Mouse (Mus musculus): Measurements from ENCODE around the gene Echdc3.

Echdc3 gene

GRCm38 (mm10) chr2:6238244-6238643 lies 25.4 kb upstream of the Echdc3 start:
- Histone ChIP-seq H3K36me3 (ENCODE audit: control insufficient read depth, insufficient read depth, low read length, poor library complexity, severe bottlenecking) (no peaks in the 10 kb centered on the region), H3K27me3 (ENCODE audit: control insufficient read depth, insufficient read depth, low read length, poor library complexity, severe bottlenecking) (no peaks in the 10 kb centered on the region)
- no peak for DNase-seq (ENCODE audit: low read depth, low spot score)

DNA sequence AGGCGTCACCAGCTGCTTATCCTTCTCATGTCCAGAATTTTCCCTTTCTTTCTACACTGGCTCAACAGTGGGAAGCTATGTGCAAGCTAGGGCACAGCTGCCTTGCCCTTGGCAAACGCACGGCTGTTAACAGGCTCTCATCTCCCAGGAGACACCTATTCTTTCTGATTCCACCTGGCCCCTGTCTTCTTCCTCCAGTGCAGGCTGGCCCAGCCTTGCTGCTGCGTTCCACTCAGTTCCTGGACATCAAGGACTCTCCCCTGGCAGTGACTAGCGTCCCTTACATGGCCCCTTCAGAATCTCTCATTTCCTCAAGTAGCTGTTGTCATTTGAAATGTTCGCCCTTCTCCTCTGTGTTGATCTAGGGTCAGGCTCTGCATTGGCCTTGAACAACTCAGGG lies 20.5 kb upstream of the Echdc3 start:
- DNase-seq (ENCODE audit: low read depth, low spot score) = no peak
- Histone ChIP-seq H3K27me3 (ENCODE audit: control insufficient read depth, insufficient read depth, low read length, poor library complexity, severe bottlenecking) (no peaks in the 10 kb centered on the region), H3K36me3 (ENCODE audit: control insufficient read depth, insufficient read depth, low read length, poor library complexity, severe bottlenecking) (no peaks in the 10 kb centered on the region)

- H3K27me3 ChIP-seq (ENCODE audit: control insufficient read depth, insufficient read depth, low read length, poor library complexity, severe bottlenecking) = no peaks in the 10 kb centered on the region
- no peak for DNase-seq (ENCODE audit: low read depth, low spot score)
Measured at GRCm38 (mm10) chr2:6232755-6233154, 19.9 kb upstream of the Echdc3 start.

GRCm38 (mm10) chr2:6230865-6231264 lies 18.0 kb upstream of the Echdc3 start:
- DNase-seq (ENCODE audit: low read depth, low spot score) = no peak
- no peaks in the 10 kb centered on the region for H3K27me3 ChIP-seq (ENCODE audit: control insufficient read depth, insufficient read depth, low read length, poor library complexity, severe bottlenecking)
- H3K36me3 ChIP-seq (ENCODE audit: control insufficient read depth, insufficient read depth, low read length, poor library complexity, severe bottlenecking) = no peaks in the 10 kb centered on the region

More at GRCm38 (mm10) chr2:6232755-6233154, 19.9 kb upstream of the Echdc3 start:
- H3K36me3 ChIP-seq (ENCODE audit: control insufficient read depth, insufficient read depth, low read length, poor library complexity, severe bottlenecking) = no peaks in the 10 kb centered on the region

DNA sequence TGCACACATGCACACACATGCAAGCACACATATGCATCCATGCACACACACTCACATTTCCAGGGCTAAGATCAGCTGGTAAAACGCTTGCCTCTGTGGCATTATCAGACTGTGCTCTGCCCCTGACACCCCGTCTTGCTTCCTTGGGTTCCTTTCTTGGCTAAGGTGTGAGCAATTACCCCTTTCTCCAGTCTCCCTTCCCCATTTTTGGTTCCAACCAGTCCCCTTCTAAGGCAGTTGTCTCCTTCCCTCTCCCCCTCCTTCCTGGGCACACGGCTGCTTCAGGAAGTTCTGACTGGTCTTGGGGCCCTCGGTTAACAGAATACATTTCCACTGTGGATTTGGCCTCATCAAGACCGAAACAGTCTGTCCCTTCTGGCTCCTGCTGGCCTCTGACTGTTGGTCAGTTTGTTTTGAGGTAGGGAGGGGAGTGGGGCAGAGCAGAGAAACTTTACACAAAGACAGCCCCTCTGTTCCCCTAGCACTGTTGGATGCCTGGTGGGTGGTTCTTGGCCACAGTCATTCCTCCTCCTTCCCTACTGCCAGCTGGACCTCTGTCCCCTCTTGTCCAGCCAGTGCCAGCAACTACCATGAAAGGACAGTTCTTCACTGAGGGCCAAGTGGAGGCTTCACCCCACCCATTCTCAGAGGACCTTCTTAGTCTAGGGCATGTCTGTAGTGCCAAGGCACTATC lies 16.9 kb upstream of the Echdc3 start:
- H3K27me3 ChIP-seq (ENCODE audit: control insufficient read depth, insufficient read depth, low read length, poor library complexity, severe bottlenecking) = no peaks in the 10 kb centered on the region
- DNase-seq (ENCODE audit: low read depth, low spot score) = no peak
- no peaks in the 10 kb centered on the region for H3K36me3 ChIP-seq (ENCODE audit: control insufficient read depth, insufficient read depth, low read length, poor library complexity, severe bottlenecking)

- H3K27me3 ChIP-seq (ENCODE audit: control insufficient read depth, insufficient read depth, low read length, poor library complexity, severe bottlenecking) = no peaks in the 10 kb centered on the region
- H3K36me3 ChIP-seq (ENCODE audit: control insufficient read depth, insufficient read depth, low read length, poor library complexity, severe bottlenecking) = no peaks in the 10 kb centered on the region
- no peak for DNase-seq (ENCODE audit: low read depth, low spot score)
Measured at GRCm38 (mm10) chr2:6227059-6227445, 14.2 kb upstream of the Echdc3 start.

- Histone ChIP-seq H3K36me3 (ENCODE audit: control insufficient read depth, insufficient read depth, low read length, poor library complexity, severe bottlenecking) (no peaks in the 10 kb centered on the region), H3K27me3 (ENCODE audit: control insufficient read depth, insufficient read depth, low read length, poor library complexity, severe bottlenecking) (no peaks in the 10 kb centered on the region)
Measured at GRCm38 (mm10) chr2:6226361-6227058, 13.7 kb upstream of the Echdc3 start.

DNA sequence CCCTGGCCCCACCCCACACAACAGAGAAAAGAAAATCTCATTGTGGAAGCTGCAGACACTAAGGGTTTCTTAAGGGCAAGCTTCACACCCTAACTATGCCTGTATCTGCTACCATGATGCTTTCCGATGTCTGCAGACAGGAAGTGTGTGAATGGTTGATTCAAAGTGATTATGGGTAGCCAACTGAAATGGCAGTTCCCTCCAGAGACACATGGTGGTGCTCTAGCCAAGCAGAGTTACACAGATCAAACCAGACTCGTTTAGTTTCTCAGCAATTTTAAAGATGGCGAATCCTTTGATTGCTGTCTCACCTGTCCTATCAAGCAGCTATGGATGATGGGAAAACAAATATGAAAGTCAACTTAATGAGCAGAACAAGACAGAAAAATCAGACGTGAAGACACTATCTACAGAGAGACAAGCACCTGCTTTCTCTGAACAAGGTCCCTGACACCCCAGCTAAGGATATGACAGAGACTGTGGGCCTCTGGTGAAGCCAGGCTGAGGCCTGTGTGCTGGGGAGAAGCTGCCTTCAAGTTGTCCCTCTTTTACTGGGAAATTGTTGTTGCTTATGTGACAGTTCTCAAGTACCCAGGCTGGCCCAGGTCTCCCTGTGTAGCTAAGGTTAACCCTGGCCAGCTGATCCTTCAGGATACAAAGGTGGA lies 7.4 kb upstream of the Echdc3 start:
- Histone ChIP-seq H3K36me3 (ENCODE audit: control insufficient read depth, insufficient read depth, low read length, poor library complexity, severe bottlenecking) (no peaks in the 10 kb centered on the region), H3K27me3 (ENCODE audit: control insufficient read depth, insufficient read depth, low read length, poor library complexity, severe bottlenecking) (no peaks in the 10 kb centered on the region)
- peak; percentile 91 for DNase-seq (ENCODE audit: low read depth, low spot score)

More at GRCm38 (mm10) chr2:6226361-6227058, 13.7 kb upstream of the Echdc3 start:
- no peak for DNase-seq (ENCODE audit: low read depth, low spot score)

GRCm38 (mm10) chr2:6212327-6212723 lies 508 bp downstream of the Echdc3 start:
- H3K36me3 ChIP-seq (ENCODE audit: control insufficient read depth, insufficient read depth, low read length, poor library complexity, severe bottlenecking) = no peaks in the 10 kb centered on the region
- no peak for DNase-seq (ENCODE audit: low read depth, low spot score)
- H3K27me3 ChIP-seq (ENCODE audit: control insufficient read depth, insufficient read depth, low read length, poor library complexity, severe bottlenecking) = no peaks in the 10 kb centered on the region

- no peak for DNase-seq (ENCODE audit: low read depth, low spot score)
- H3K27me3 ChIP-seq (ENCODE audit: control insufficient read depth, insufficient read depth, low read length, poor library complexity, severe bottlenecking) = no peaks in the 10 kb centered on the region
- no peaks in the 10 kb centered on the region for H3K36me3 ChIP-seq (ENCODE audit: control insufficient read depth, insufficient read depth, low read length, poor library complexity, severe bottlenecking)
Measured at GRCm38 (mm10) chr2:6210840-6211239, 2.0 kb downstream of the Echdc3 start.

DNA sequence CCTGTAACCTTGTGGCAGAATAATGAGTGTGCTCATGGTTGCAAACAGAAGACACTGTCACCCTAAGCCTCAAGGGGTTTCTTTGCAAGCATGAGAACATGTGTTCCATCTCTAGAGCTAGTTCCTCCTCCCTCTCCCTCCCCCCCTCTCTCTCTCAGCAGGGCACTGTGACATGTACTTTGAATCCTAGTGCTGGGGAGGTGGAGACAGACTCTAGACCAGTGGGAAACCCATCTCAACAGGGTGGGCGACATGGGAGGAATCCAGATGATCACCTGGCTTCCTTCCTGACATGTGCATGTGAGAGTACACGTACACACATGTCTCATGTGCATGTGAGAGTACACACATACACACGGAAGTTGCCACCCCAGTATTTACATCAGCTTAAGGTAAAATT lies 3.1 kb downstream of the Echdc3 start:
- H3K27me3 ChIP-seq (ENCODE audit: control insufficient read depth, insufficient read depth, low read length, poor library complexity, severe bottlenecking) = no peaks in the 10 kb centered on the region
- no peaks in the 10 kb centered on the region for H3K36me3 ChIP-seq (ENCODE audit: control insufficient read depth, insufficient read depth, low read length, poor library complexity, severe bottlenecking)
- DNase-seq (ENCODE audit: low read depth, low spot score) = peak; percentile 73

DNA sequence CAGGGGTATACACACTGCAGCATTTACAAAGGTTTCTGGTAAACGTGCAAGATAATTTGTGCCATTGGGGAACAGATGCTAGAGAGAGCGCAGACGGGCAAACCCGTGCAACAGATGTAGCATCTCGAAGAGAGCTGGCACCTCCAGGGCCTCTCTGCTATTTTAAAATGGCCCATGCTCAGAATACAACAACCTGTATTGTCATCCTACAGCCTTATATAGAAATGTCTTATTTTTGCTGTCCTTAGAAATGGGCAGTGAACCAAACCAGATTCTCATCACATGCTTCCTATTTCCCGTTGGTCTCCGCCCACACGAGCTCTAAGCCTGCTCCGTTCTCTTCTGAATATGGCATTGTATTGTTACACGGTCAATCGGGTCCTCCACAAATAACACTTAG lies 3.7 kb downstream of the Echdc3 start:
- H3K27me3 ChIP-seq (ENCODE audit: control insufficient read depth, insufficient read depth, low read length, poor library complexity, severe bottlenecking) = no peaks in the 10 kb centered on the region
- H3K36me3 ChIP-seq (ENCODE audit: control insufficient read depth, insufficient read depth, low read length, poor library complexity, severe bottlenecking) = no peaks in the 10 kb centered on the region
- peak; percentile 70 for DNase-seq (ENCODE audit: low read depth, low spot score)

GRCm38 (mm10) chr2:6207736-6208135 lies 5.1 kb downstream of the Echdc3 start:
- H3K36me3 ChIP-seq (ENCODE audit: control insufficient read depth, insufficient read depth, low read length, poor library complexity, severe bottlenecking) = no peaks in the 10 kb centered on the region
- DNase-seq (ENCODE audit: low read depth, low spot score) = no peak
- H3K27me3 ChIP-seq (ENCODE audit: control insufficient read depth, insufficient read depth, low read length, poor library complexity, severe bottlenecking) = no peaks in the 10 kb centered on the region

DNA sequence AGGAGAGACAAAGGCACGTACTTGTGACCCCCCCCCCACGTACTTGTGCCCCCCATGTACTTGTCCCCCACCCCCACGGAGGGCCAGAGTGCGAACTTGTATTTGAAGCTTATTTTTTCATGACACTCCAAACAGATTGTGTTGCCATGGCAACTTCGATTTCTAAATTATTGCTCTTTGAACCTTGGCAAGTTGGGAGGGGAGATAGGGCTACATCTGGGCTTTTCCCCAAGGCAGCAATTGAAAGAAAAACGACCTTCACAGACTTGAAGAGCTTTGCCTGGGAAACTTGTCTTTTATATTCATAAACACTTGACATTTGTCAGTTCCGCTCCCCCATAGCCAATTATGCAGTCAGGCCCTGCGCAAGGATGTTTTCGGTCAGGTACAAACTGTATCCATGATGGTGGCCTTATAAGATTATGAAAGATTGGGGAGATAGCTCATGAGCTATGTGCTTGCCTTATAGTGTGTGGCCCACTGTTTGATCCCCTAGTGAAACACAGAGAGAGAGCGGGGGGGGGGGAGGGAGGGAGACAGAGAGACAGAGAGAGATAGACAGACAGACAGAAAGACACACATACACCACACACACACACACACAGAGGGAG lies 16.4 kb downstream of the Echdc3 start:
- Histone ChIP-seq H3K27me3 (ENCODE audit: control insufficient read depth, insufficient read depth, low read length, poor library complexity, severe bottlenecking) (no peaks in the 10 kb centered on the region), H3K36me3 (ENCODE audit: control insufficient read depth, insufficient read depth, low read length, poor library complexity, severe bottlenecking) (no peaks in the 10 kb centered on the region)
- no peak for DNase-seq (ENCODE audit: low read depth, low spot score)
